Mouse (Mus musculus) G1E (cell line): ENCODE measurements around the gene Grk4.

ENCODE experiments used
- CTCF ChIP-seq: IDR thresholded peaks from 2 replicates; pipeline ENCODE4 v1.5.1; 2012; ENCODE audit warnings: low read depth, low read length, inconsistent platforms, mixed read lengths
- POLR2AphosphoS5 ChIP-seq: IDR thresholded peaks from 2 replicates; pipeline ENCODE4 v1.6.1; 2012; ENCODE audit warnings: low read depth, low read length, inconsistent platforms; ENCODE audit not compliant: insufficient replicate concordance
- TAL1 ChIP-seq: conservative IDR thresholded peaks from 2 replicates; pipeline ENCODE4 v1.6.1; 2012; ENCODE audit warnings: low read depth, low read length, inconsistent platforms, mixed read lengths

- TF ChIP-seq CTCF (no peak), POLR2AphosphoS5 (no peak), TAL1 (no peak)
These were observed 29.7 kb downstream of the Grk4 start for GRCm38 (mm10) chr5:34689868-34690267.
